Mouse (Mus musculus): ENCODE data around the gene Atp5g3.

GRCm38 (mm10) chr2:73947360-73947759, 36.2 kb upstream of the Atp5g3 start:
- no peak for TF ChIP-seq EP300 (IDR thresholded peaks at IDR 0.05; ENCODE audit: insufficient read depth, low read depth, low read length)
- no peak for TF ChIP-seq POLR2A (IDR thresholded peaks at IDR 0.05; ENCODE audit: insufficient read depth, low read depth, low read length)
- TF ChIP-seq CTCF (IDR thresholded peaks at IDR 0.05) = peak; percentile 32
